Mouse (Mus musculus) E14TG2a.4 (cell line): ENCODE data around the gene Rbpms2.

Source experiments
- CTCF ChIP-seq: conservative IDR thresholded peaks from 2 replicates; pipeline ENCODE4 v1.5.1; 2014; ENCODE audit warnings: low read length
- POU5F1 ChIP-seq: IDR thresholded peaks from 2 replicates; pipeline ENCODE4 v1.6.1; 2014; ENCODE audit warnings: low read length, borderline replicate concordance

- TF ChIP-seq POU5F1 (no peak), CTCF (no peak)
Measured at GRCm38 (mm10) chr9:65648730-65649129, 19.3 kb downstream of the Rbpms2 start.
